Mouse (Mus musculus): ENCODE data around the gene Pias3. TPM values are rescaled to one million over a fixed set of nuclear protein-coding genes. Genes with fewer than 3 reads are reported as not detected.
"Not testable (repeated sequence)": the region's sequence is repeated elsewhere in the genome, so short reads cannot be mapped to it uniquely, and the experiment has no call there.

The Pias3 gene
- total RNA-seq (2017) = 4.7 and 6.2 TPM in 2 replicates

DNA sequence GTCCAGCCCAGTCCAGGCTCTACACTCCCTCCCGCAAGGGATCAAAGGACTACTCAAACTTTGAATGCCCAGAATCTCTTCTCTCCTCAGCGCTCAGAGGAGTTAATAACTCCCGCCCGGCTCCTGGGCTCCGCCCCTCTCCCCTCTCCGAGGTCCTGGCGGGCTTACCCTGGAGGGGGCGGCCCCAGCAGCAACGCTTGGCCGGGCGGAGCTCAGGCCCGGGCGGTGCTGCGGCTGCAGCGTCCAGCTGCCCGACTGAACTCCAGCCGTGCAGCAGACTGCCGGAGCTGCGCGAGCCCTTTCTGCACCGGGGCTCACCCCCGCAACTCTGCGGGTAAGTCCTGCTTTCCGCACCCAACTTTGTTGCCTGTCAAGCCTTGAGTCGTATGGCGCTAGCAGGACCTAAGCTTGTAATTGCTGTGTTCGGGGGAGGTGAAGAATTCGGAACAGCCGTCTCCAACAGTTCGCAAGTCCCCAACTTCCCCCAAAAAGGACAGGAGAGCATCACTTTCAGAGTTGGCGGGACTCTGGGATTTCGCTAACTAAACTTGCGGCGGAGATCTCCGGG lies at the start of gene Pias3:
Gene Pias3 (plus strand): TSS at position 187 of the 568 bp plus-strand sequence.
- peak; percentile 74 for ATAC-seq (replicated peaks; ENCODE audit: low read depth, poor library complexity, severe bottlenecking)

GRCm38 (mm10) chr3:96647365-96647764 lies 48.8 kb upstream of the Pias3 start:
- ATAC-seq (replicated peaks; ENCODE audit: low read depth, poor library complexity, severe bottlenecking) = no peak

DNA sequence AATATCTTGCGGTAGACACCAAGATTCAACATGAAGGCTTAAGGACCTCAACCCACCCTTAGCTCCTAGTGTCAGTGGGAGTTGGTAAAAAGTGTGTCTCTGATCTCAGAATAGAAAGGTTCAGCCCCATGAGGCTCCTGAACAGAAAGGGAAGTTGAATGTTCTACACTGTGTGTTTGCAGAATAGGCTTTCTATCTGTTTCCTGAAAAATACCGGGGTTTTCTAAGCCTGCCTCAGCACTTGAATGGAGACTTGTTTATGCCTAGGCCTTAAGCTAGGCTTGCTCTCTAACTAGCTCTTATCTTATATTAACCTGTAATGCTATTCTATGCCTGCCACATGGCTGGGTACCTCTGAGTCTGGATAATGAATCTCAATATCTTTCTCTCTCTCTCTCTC lies 35.3 kb upstream of the Pias3 start:
- peak; percentile 41 for ATAC-seq (replicated peaks; ENCODE audit: low read depth, poor library complexity, severe bottlenecking)

DNA sequence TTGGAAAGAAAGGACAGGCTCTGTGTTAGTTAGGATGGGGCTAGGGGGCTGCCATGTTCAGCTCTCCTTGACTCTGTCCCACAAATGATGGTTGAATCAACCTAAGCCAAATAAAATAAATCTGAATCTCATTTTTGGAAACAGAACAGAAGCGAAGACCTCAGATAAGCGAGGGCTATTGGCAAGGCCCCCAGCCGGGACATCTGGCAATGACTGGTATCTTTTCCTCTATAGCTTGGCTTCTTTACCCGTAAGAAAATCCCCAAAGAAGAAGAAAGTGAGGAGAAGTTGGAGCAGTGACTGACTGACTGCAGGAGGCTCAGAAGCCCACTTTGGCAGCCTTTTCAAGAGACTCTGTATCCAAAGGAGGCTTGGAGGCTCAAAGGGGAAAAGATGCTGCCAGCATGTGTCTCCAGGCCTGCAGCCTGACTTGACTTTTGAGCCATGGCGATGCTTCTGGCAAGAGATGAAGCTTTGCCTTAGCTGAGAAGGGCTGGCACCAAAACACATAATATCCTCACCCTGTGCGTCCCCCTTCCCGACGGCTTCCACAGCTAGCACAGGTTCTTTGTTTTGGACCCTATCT lies 33.4 kb upstream of the Pias3 start:
- ATAC-seq (replicated peaks; ENCODE audit: low read depth, poor library complexity, severe bottlenecking) = no peak

DNA sequence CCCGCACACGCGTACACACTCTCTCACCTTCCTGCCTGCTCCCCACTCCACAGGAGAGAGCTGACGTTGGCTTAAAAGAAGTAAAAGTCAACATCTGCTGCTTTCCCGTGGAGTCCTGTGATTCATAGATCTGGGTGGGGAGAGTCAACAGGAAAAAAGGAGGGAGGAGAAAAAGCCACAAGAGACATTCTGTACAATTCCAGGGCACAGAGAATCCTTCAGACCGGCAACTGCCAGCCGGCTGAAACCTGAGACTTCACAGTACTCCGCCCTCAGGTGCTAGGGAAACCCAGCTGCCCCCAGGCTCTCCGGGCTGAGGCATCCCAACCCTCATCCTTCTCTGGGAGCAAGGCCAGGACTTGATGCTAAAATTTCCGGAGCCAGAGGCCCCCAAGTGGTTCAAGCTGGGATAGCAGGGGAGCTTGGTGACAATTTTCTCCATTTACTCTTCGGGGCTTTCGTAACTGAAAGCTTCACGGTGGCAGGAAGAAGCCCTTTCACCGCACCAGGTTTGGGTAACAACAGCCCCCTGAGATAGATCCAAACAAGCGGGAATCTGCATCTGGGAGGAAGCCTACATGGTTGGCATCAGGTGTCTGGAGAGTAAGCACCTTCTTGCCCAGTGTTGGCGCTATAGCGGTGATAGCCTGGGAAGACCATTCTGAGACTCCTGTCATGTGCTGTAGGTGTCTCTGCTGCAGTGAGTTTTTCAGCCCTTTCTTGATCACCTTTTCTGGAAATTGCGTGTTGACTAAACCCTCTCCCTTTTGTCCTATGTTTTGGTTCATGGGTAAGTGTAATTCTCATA lies 32.5 kb upstream of the Pias3 start:
- peak; percentile 86 for ATAC-seq (replicated peaks; ENCODE audit: low read depth, poor library complexity, severe bottlenecking)

- ATAC-seq (replicated peaks; ENCODE audit: low read depth, poor library complexity, severe bottlenecking) = not testable (repeated sequence)
These were observed 30.3 kb upstream of the Pias3 start for GRCm38 (mm10) chr3:96665732-96666363.

GRCm38 (mm10) chr3:96666916-96667315 lies 29.3 kb upstream of the Pias3 start:
- ATAC-seq (replicated peaks; ENCODE audit: low read depth, poor library complexity, severe bottlenecking) = no peak

GRCm38 (mm10) chr3:96667316-96667715 lies 28.9 kb upstream of the Pias3 start:
- no peak for ATAC-seq (replicated peaks; ENCODE audit: low read depth, poor library complexity, severe bottlenecking)

- ATAC-seq (replicated peaks; ENCODE audit: low read depth, poor library complexity, severe bottlenecking) = no peak
These were observed 27.6 kb upstream of the Pias3 start for GRCm38 (mm10) chr3:96668424-96669067.

DNA sequence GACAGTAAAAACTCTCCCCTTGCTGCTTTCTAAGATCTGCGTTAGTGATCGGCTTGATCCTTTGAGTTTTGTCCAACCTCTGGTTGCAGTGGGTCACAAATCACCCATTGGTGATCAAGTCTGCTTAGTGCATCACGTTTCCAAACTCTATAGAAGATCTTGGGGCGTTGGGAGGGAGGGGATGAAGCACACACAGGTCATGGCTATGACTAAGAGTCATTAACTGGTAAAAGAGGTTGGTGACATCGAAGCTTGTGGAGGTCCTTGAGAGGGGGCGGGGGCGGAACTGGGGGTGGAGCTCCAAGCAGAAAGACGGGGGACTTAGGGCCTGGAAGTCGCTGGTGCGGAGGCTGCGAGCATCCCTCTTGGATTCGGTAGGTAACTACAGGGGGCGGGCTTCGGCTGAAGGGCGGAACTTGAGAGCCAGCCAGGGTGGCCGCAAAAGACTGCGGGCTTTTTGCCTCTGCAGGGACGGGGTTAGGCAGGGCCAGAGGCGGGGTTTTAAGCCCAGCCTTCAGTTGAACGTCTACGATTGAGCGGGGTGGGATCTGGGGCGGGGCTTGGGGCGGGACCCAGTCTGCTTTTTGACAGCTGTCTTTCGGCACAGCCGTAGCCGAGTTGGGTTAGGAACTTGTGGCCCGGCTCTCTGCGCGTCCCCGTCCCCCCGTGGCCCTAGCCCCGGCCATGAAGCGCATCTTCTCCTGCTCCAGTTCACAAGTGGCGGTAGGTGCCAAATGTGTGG lies 26.3 kb upstream of the Pias3 start, which contains the start of gene Ankrd35:
Gene Ankrd35 (plus strand): TSS at position 405 of the 742 bp plus-strand sequence.
- ATAC-seq (replicated peaks; ENCODE audit: low read depth, poor library complexity, severe bottlenecking) = peak; percentile 96

DNA sequence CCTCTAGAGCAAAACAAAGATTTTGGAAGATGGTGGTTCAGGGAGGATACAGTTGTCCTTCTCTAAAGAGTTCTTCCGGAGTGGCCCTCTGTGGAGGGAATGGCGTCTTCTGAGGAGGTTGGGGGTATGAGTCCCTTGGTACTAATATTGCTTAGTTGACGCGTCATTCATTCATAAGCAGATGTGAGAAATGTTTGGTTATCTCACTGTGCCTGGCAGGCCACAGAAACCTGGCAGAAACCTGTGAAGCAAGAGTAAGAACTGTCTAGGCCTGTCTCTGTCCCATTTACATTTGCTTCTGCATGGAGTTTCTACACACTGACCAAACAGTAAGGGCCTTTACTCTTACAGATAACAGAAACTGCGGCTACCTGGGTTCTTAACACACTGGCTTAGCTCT lies 24.7 kb upstream of the Pias3 start:
- no peak for ATAC-seq (replicated peaks; ENCODE audit: low read depth, poor library complexity, severe bottlenecking)

DNA sequence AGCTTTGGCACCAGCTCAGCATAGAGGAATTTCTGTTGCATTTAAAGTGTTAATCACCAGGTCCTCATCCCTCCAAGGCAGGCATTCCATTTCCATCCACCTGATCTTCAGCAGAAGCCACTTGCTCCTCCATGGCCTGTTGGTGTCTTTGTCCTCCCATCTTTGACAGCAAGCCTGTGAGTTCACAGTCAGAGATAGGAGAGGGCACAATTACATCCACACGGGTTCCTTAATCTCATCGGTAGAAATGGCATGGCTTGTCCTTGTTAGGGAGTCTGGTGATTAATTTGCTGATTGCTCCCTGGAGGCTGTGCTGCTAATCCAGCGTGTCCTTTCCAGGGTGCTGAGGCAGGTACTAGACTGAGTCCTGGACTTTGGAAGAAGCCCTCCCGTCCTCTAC lies 22.7 kb upstream of the Pias3 start:
- no peak for ATAC-seq (replicated peaks; ENCODE audit: low read depth, poor library complexity, severe bottlenecking)

- no peak for ATAC-seq (replicated peaks; ENCODE audit: low read depth, poor library complexity, severe bottlenecking)
These were observed 21.7 kb upstream of the Pias3 start for GRCm38 (mm10) chr3:96674442-96674841.

DNA sequence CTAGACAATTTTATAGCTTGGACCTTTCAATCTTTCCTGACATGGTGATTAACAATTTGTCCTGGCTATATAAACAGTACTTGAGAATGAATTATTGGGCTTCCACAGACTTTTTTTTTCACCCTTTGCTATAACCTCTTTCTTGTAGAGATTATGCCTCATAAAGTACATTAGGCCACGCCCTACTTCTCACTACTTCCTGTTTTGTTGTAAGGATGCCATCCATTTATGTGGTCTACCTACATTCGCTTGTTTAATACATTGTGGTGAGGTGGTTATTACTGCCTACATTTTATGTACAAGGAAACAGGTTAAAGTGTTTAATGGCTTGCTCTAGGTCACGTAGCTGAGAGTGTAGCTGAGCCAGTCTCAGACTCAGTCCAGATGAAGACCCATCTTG lies 21.0 kb upstream of the Pias3 start:
- ATAC-seq (replicated peaks; ENCODE audit: low read depth, poor library complexity, severe bottlenecking) = peak; percentile 67

DNA sequence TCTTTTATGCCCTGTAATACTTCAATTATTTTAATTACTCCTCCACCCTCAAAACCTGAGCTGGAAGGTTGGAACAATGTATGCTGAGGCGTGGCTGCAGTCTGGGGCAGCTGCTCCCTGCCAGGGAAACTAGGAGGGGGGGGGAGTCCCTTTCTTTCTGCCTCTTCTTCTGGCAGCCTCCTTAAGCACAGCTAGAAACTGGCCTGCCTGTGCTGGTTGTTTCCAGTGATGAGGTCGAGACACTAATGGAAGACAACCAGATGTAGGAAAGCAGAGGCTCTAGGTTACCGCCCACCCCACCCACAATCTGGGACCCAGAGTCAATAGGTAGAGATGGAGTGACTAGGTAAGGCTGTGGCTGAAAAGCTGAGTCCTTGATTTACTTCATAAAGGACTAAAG lies 20.5 kb upstream of the Pias3 start:
- ATAC-seq (replicated peaks; ENCODE audit: low read depth, poor library complexity, severe bottlenecking) = no peak

DNA sequence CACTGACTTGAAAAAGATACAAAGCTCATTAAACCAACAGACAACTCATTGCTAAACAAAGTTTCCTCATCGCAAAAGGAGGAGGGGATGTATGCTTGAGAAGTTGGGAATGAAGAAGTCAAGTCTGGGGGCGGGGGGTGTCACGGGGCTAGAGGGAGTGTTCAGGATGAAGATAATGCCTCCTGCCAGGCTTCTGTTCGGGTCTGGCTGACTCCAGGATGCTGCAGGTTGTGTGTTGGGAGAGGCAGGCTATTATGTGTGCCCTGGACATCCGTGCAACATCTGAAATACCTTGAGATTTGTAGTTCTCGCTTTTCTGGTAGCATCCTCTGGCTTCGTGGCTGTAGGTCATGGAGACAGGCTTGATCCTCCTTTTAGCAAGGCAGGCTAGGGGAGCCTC lies 17.7 kb upstream of the Pias3 start:
- ATAC-seq (replicated peaks; ENCODE audit: low read depth, poor library complexity, severe bottlenecking) = no peak

GRCm38 (mm10) chr3:96679159-96679674 lies 17.0 kb upstream of the Pias3 start:
- no peak for ATAC-seq (replicated peaks; ENCODE audit: low read depth, poor library complexity, severe bottlenecking)

- ATAC-seq (replicated peaks; ENCODE audit: low read depth, poor library complexity, severe bottlenecking) = no peak
These were observed 15.8 kb upstream of the Pias3 start for GRCm38 (mm10) chr3:96680269-96680956.

- ATAC-seq (replicated peaks; ENCODE audit: low read depth, poor library complexity, severe bottlenecking) = no peak
These were observed 12.7 kb upstream of the Pias3 start for GRCm38 (mm10) chr3:96683496-96683895.
